Mouse (Mus musculus) heart, embryonic 16.5 days (tissue): ENCODE measurements at regions not wholly inside any gene's neighbourhood (a gene's known extent, or its start where the extent isn't known, plus 50 kb on each side); places are given as distances from the start of the nearest gene placed in this dataset.

Experiments used
- ATAC-seq: fragments of 200-750 bp; cut with Nextera tagmentation; replicated peaks from 2 replicates; pipeline ENCODE4 v1.8.0; 2017; ENCODE audit warnings: moderate number of reproducible peaks; ENCODE audit not compliant: insufficient read depth, low FRiP score; ENCODE audit errors: extremely low read depth
- H3K27ac ChIP-seq: fragments of 300-500 bp; sonication (generic); 2 replicates; pipeline ENCODE4 v1.5.1; 2014; ENCODE audit warnings: mild to moderate bottlenecking, low read length, control low read depth, moderate library complexity
- H3K27me3 ChIP-seq: fragments of 300-500 bp; sonication (generic); 2 replicates; pipeline ENCODE4 v1.6.1; 2014; ENCODE audit warnings: low read length, mixed read lengths; ENCODE audit not compliant: control insufficient read depth, insufficient read depth
- H3K36me3 ChIP-seq: fragments of 300-500 bp; sonication (generic); 2 replicates; pipeline ENCODE4 v1.6.1; 2014; ENCODE audit not compliant: control insufficient read depth, insufficient read depth
- H3K4me1 ChIP-seq: fragments of 300-500 bp; sonication (generic); 2 replicates; pipeline ENCODE4 v1.6.1; 2014; ENCODE audit warnings: low read length, mixed read lengths; ENCODE audit not compliant: control insufficient read depth, insufficient read depth
- H3K4me2 ChIP-seq: fragments of 300-500 bp; sonication (generic); 2 replicates; pipeline ENCODE4 v1.6.1; 2014; ENCODE audit warnings: low read depth, mild to moderate bottlenecking, control low read depth, low read length
- H3K4me3 ChIP-seq: fragments of 300-500 bp; sonication (generic); 2 replicates; pipeline ENCODE4 v1.5.1; 2014; ENCODE audit warnings: mild to moderate bottlenecking, control low read depth, low read length
- H3K9ac ChIP-seq: fragments of 300-500 bp; sonication (generic); 2 replicates; pipeline ENCODE4 v1.6.1; 2014; ENCODE audit warnings: low read length, control low read depth
- H3K9me3 ChIP-seq: fragments of 300-500 bp; sonication (generic); replicated peaks from 2 replicates; pipeline ENCODE4 v1.6.1; 2016; ENCODE audit warnings: low read length; ENCODE audit not compliant: control insufficient read depth
- WGBS: fragments of 180-500 bp; shearing (Covaris S2); extraction: QIAGEN DNeasy Blood & Tissue Kit; methylation state at CpG from one replicate; pipeline ENCODE4 v1.1.7; 2014; 5-methylcytosine and 5-hydroxymethylcytosine counted together

- peak overlapping the region; percentile 40; the same call in 1 of the 2 replicates for H3K9ac ChIP-seq
- H3K4me2 ChIP-seq = peak overlapping the region; percentile 31; the same call in 1 of the 2 replicates
- H3K4me1 ChIP-seq = peaks cover 5% of the 10 kb centered on the region; the same call in 1 of the 2 replicates
- no peaks in the 10 kb centered on the region for H3K9me3 ChIP-seq
- no peaks in the 10 kb centered on the region for H3K36me3 ChIP-seq
- no peak for ATAC-seq
- H3K4me3 ChIP-seq = no peak overlapping the region
- peak overlapping the region; percentile 25 for H3K27ac ChIP-seq
- H3K27me3 ChIP-seq = no peaks in the 10 kb centered on the region
- 46% methylated on average over 17 of the region's 17 CpGs for WGBS
These were observed 127.9 kb upstream of the Arid1b start for GRCm38 (mm10) chr17:4866026-4866896.

GRCm38 (mm10) chr17:4867083-4867482, 127.0 kb upstream of the Arid1b start:
- Histone ChIP-seq H3K36me3 (no peaks in the 10 kb centered on the region), H3K4me1 (0 out of 2 replicates have a peak, but pooled peaks cover 4% of the 10 kb centered on the region), H3K27ac (peak overlapping the region; percentile 30; the same call in 1 of the 2 replicates), H3K4me3 (no peak overlapping the region), H3K9ac (no peak overlapping the region), H3K9me3 (no peaks in the 10 kb centered on the region), H3K4me2 (no peak overlapping the region), H3K27me3 (no peaks in the 10 kb centered on the region)
- no peak for ATAC-seq
- WGBS = 85% methylated on average over 5 of the region's 5 CpGs

GRCm38 (mm10) chr17:4867754-4868445, 126.2 kb upstream of the Arid1b start:
- Histone ChIP-seq H3K4me1 (0 out of 2 replicates have a peak, but pooled peaks cover 4% of the 10 kb centered on the region), H3K9ac (no peak overlapping the region), H3K9me3 (no peaks in the 10 kb centered on the region), H3K36me3 (no peaks in the 10 kb centered on the region), H3K4me2 (no peak overlapping the region), H3K4me3 (no peak overlapping the region), H3K27ac (peak overlapping the region; percentile 36), H3K27me3 (no peaks in the 10 kb centered on the region)
- 55% methylated on average over 9 of the region's 9 CpGs for WGBS
- ATAC-seq = 0 out of 2 replicates have a peak, but pooled peaks have one; percentile 26

- no peak for ATAC-seq
- Histone ChIP-seq H3K4me1 (0 out of 2 replicates have a peak, but pooled peaks cover 4% of the 10 kb centered on the region), H3K27me3 (no peaks in the 10 kb centered on the region), H3K9ac (no peak overlapping the region), H3K4me2 (no peak overlapping the region), H3K9me3 (no peaks in the 10 kb centered on the region), H3K36me3 (no peaks in the 10 kb centered on the region), H3K4me3 (no peak overlapping the region), H3K27ac (peak overlapping the region; percentile 36; the same call in 1 of the 2 replicates)
- 82% methylated on average over 10 of the region's 10 CpGs for WGBS
These were observed 125.7 kb upstream of the Arid1b start for GRCm38 (mm10) chr17:4868446-4868825.

- Histone ChIP-seq H3K4me1 (0 out of 2 replicates have a peak, but pooled peaks cover 4% of the 10 kb centered on the region), H3K4me2 (no peak overlapping the region), H3K27me3 (no peaks in the 10 kb centered on the region), H3K9me3 (no peaks in the 10 kb centered on the region), H3K36me3 (no peaks in the 10 kb centered on the region), H3K4me3 (no peak overlapping the region), H3K27ac (no peak overlapping the region), H3K9ac (no peak overlapping the region)
- no peak for ATAC-seq
- WGBS = 77% methylated on average over 5 of the region's 5 CpGs
These were observed 125.3 kb upstream of the Arid1b start for GRCm38 (mm10) chr17:4868861-4869260.

- WGBS = 52% methylated on average over 2 of the region's 2 CpGs
- Histone ChIP-seq H3K9ac (no peak overlapping the region), H3K4me1 (0 out of 2 replicates have a peak, but pooled peaks cover 1% of the 10 kb centered on the region), H3K9me3 (no peaks in the 10 kb centered on the region), H3K4me3 (no peak overlapping the region), H3K36me3 (no peaks in the 10 kb centered on the region), H3K27ac (no peak overlapping the region), H3K4me2 (no peak overlapping the region), H3K27me3 (no peaks in the 10 kb centered on the region)
- ATAC-seq = no peak
These were observed 122.9 kb upstream of the Arid1b start for GRCm38 (mm10) chr17:4871267-4871666.

GRCm38 (mm10) chr17:4874459-4874858, 119.7 kb upstream of the Arid1b start:
- Histone ChIP-seq H3K4me1 (no peaks in the 10 kb centered on the region), H3K36me3 (no peaks in the 10 kb centered on the region), H3K27me3 (no peaks in the 10 kb centered on the region), H3K9me3 (no peaks in the 10 kb centered on the region), H3K4me3 (no peak overlapping the region), H3K4me2 (no peak overlapping the region), H3K9ac (no peak overlapping the region), H3K27ac (no peak overlapping the region)
- no peak for ATAC-seq
- WGBS = 79% methylated on average over 2 of the region's 2 CpGs

GRCm38 (mm10) chr17:4875086-4876046, 118.8 kb upstream of the Arid1b start:
- no peaks in the 10 kb centered on the region for H3K9me3 ChIP-seq
- no peaks in the 10 kb centered on the region for H3K4me1 ChIP-seq
- ATAC-seq = no peak
- H3K9ac ChIP-seq = no peak overlapping the region
- H3K4me2 ChIP-seq = no peak overlapping the region
- H3K27me3 ChIP-seq = no peaks in the 10 kb centered on the region
- H3K4me3 ChIP-seq = no peak overlapping the region
- H3K27ac ChIP-seq = no peak overlapping the region
- no peaks in the 10 kb centered on the region for H3K36me3 ChIP-seq
- WGBS = 69% methylated on average over 10 of the region's 10 CpGs
